Mouse (Mus musculus): ENCODE measurements at regions not wholly inside any gene's neighbourhood (a gene's known extent, or its start where the extent isn't known, plus 50 kb on each side); places are given as distances from the start of the nearest gene placed in this dataset.

DNA sequence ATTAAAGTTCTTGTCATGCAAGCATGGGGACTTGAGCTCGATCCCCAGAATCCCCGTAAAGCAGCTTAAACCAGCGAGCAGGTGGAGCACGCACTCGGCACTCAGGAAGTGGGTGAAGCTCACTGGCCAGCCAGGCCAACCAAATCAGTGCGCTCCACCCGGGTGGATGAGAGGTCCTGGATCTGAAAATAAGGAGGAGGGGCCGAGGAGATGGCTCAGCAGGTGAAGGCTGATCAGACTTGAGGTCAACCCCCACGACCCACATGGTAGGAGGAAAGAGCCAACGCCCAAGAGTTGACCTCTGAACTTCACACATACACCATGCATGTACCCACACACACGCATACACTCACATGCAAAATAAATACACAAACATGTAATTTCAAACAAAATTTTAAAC lies 120.8 kb downstream of the Inhbb start:
- no peak for DNase-seq (ENCODE audit: low spot score)
- Histone ChIP-seq H3K4me2 (replicated peaks; ENCODE audit: low read depth, low read length) (no peak overlapping the region), H3K9me3 (ENCODE audit: control insufficient read depth, low read length) (no peaks in the 10 kb centered on the region), H3K36me3 (ENCODE audit: control insufficient read depth, insufficient read depth, low read length) (no peaks in the 10 kb centered on the region), H3K9ac (ENCODE audit: low read depth, low read length) (no peak overlapping the region), H3K27ac (ENCODE audit: low read depth, low read length) (no peak overlapping the region), H3K4me3 (ENCODE audit: low read depth, low read length) (no peak overlapping the region), H3K27me3 (ENCODE audit: control insufficient read depth, insufficient read depth, low read length) (no peaks in the 10 kb centered on the region), H3K4me1 (replicated peaks; ENCODE audit: control insufficient read depth, insufficient read depth, low read length) (peaks cover 5% of the 10 kb centered on the region; the same call in 1 of the 2 replicates)
- ATAC-seq (ENCODE audit: low FRiP score), result no peak
- 93% methylated on average over 11 of the region's 11 CpGs for WGBS

DNA sequence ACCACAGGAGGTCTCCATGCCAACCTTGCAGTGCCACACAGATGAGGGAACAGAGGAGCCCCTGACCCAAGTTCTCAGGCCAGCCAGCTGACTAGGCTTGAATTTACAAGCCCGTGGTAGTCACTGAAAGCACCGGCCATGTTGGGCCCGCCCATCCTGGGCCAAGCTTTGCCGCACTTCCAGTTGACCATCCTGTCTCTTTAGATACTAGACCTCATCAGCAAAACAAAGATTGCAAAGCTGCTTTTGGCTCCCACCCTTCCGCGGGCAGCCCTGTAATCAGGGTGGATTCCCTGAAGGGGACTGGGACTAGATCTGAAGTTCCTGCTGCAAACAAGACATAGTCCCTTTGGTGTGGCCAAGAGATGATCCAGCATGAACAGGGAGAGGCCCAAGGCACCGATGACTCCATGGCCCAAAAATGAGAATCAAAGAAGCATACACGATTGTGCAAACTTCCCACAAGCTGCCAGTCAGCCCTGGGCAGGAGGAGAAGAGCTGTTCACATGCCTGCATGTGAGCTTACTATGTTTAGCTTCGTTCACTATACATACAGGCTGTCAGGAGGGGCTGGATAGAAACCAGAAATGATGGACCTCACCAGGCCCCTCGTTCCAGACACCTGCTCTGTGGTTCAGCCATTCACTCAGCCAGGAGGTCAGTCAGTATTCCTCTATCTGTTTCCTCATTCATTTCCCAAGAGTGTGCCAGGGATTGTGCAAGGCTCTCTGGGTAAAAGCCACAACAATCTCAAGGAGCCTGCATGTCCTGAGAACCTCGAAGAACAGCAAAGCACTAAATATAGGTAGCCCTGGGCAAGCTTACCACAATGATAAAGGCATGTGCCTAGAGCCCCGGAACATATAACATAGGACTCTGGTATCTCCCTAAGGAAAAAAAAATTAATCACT lies 122.0 kb downstream of the Inhbb start:
- no peak overlapping the region for H3K4me3 ChIP-seq (ENCODE audit: low read depth, low read length)
- no peak overlapping the region for H3K27ac ChIP-seq (ENCODE audit: low read depth, low read length)
- no peaks in the 10 kb centered on the region for H3K36me3 ChIP-seq (ENCODE audit: control insufficient read depth, insufficient read depth, low read length)
- H3K9me3 ChIP-seq (ENCODE audit: control insufficient read depth, low read length), result no peaks in the 10 kb centered on the region
- no peak for DNase-seq (ENCODE audit: low spot score)
- no peaks in the 10 kb centered on the region for H3K27me3 ChIP-seq (ENCODE audit: control insufficient read depth, insufficient read depth, low read length)
- ATAC-seq (ENCODE audit: low FRiP score), result no peak
- WGBS, result 88% methylated on average over 12 of the region's 12 CpGs
- H3K4me1 ChIP-seq (replicated peaks; ENCODE audit: control insufficient read depth, insufficient read depth, low read length), result 0 out of 2 replicates have a peak, but pooled peaks cover 4% of the 10 kb centered on the region
- H3K4me2 ChIP-seq (replicated peaks; ENCODE audit: low read depth, low read length), result no peak overlapping the region
- H3K9ac ChIP-seq (ENCODE audit: low read depth, low read length), result no peak overlapping the region

DNA sequence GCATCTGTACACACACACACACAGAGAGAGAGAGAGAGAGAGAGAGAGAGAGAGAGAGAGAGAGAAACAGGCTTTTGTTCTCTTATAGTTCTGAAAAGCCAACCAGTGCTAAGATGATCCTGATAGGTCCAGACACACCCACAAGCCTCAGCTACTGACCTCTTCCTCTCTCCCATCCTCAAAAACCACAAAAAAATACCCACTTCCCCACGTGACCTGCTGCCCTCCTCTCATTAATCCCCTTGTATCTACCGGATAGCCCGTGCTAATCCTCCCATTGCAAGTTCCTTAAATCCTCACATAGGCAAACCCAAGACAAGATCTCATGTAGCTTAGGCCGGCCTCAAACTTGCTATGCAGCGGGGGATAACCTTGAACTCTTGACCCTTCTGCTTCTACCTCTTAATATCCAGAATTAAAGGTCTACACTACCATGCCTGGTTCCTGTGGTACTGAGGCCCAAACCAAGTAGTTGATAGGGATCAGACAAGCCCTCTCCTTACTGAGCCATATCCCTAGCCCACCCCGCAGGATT lies 123.3 kb downstream of the Inhbb start:
- 83% methylated on average over 6 of the region's 6 CpGs for WGBS
- Histone ChIP-seq H3K4me3 (ENCODE audit: low read depth, low read length) (no peak overlapping the region), H3K9me3 (ENCODE audit: control insufficient read depth, low read length) (no peaks in the 10 kb centered on the region), H3K4me2 (replicated peaks; ENCODE audit: low read depth, low read length) (no peak overlapping the region), H3K4me1 (replicated peaks; ENCODE audit: control insufficient read depth, insufficient read depth, low read length) (no peaks in the 10 kb centered on the region), H3K27ac (ENCODE audit: low read depth, low read length) (no peak overlapping the region), H3K9ac (ENCODE audit: low read depth, low read length) (no peak overlapping the region), H3K36me3 (ENCODE audit: control insufficient read depth, insufficient read depth, low read length) (no peaks in the 10 kb centered on the region), H3K27me3 (ENCODE audit: control insufficient read depth, insufficient read depth, low read length) (no peaks in the 10 kb centered on the region)
- no peak for ATAC-seq (ENCODE audit: low FRiP score)
- DNase-seq (ENCODE audit: low spot score), result no peak

DNA sequence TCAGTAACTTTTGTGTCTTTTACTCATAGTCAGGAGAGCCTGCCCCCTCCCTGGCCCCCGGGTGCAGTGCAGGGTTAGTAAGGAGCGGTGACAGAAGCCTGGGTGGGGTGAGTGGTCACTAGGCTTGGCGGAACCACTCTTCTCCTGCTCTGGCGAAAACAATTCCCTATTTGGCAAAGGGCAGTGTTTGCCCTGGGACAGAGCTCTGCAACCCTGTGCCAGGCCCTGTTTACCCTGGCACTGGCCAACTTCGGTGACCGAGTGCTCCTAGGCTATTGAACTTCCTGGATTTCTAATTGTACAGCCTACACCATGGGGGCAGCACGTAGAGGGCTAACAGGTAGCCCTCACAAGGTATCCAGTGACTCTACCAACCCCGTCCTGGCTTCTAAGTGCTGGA lies 126.9 kb downstream of the Inhbb start:
- 85% methylated on average over 8 of the region's 8 CpGs for WGBS
- no peak overlapping the region for H3K4me3 ChIP-seq (ENCODE audit: low read depth, low read length)
- no peaks in the 10 kb centered on the region for H3K4me1 ChIP-seq (replicated peaks; ENCODE audit: control insufficient read depth, insufficient read depth, low read length)
- ATAC-seq (ENCODE audit: low FRiP score), result no peak
- H3K36me3 ChIP-seq (ENCODE audit: control insufficient read depth, insufficient read depth, low read length), result no peaks in the 10 kb centered on the region
- DNase-seq (ENCODE audit: low spot score), result no peak
- no peaks in the 10 kb centered on the region for H3K27me3 ChIP-seq (ENCODE audit: control insufficient read depth, insufficient read depth, low read length)
- no peak overlapping the region for H3K9ac ChIP-seq (ENCODE audit: low read depth, low read length)
- H3K4me2 ChIP-seq (replicated peaks; ENCODE audit: low read depth, low read length), result no peak overlapping the region
- no peak overlapping the region for H3K27ac ChIP-seq (ENCODE audit: low read depth, low read length)
- no peaks in the 10 kb centered on the region for H3K9me3 ChIP-seq (ENCODE audit: control insufficient read depth, low read length)

DNA sequence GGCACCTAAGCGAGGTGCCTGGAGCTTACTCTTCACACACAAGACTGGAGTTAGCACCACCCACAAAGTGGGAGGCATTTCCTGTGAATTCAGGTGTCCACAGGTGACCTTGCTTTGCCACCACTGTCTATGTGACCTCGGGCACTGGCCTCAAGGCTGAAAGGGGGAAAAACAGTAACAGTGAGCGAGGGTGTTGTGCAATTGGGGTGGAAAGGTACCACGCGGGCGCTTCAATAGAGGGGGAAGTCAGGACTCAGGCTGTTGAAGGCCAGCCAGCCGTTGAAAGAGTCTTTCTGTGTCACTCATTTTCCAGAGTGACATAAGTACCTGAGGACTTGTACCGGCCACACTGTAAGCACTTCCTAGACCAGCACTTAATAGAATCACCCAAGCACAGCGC lies 128.2 kb downstream of the Inhbb start:
- Histone ChIP-seq H3K9ac (ENCODE audit: low read depth, low read length) (no peak overlapping the region), H3K27ac (ENCODE audit: low read depth, low read length) (no peak overlapping the region), H3K36me3 (ENCODE audit: control insufficient read depth, insufficient read depth, low read length) (no peaks in the 10 kb centered on the region), H3K4me3 (ENCODE audit: low read depth, low read length) (no peak overlapping the region), H3K9me3 (ENCODE audit: control insufficient read depth, low read length) (no peaks in the 10 kb centered on the region), H3K27me3 (ENCODE audit: control insufficient read depth, insufficient read depth, low read length) (no peaks in the 10 kb centered on the region), H3K4me2 (replicated peaks; ENCODE audit: low read depth, low read length) (no peak overlapping the region), H3K4me1 (replicated peaks; ENCODE audit: control insufficient read depth, insufficient read depth, low read length) (no peaks in the 10 kb centered on the region)
- no peak for ATAC-seq (ENCODE audit: low FRiP score)
- no peak for DNase-seq (ENCODE audit: low spot score)
- WGBS, result 85% methylated on average over 9 of the region's 9 CpGs

DNA sequence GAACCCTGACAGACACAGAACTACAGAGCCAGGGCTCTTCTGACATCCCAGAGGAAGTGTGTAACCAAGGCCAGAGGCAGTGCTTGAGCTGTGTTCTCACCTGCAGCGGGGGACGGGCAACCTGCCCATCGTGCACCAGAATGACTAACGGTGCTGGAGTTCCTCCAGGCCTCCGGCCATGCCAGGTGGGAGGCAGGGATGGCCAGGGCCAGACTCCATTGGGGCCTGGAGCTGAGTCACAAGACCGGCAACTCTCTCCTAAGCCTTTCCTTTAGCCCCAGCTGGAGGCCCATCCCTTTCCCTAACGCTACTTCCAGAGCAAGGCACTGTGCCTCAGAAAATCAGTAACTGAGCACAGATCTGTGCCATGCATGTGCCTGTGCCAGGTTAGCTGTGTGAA lies 129.8 kb downstream of the Inhbb start:
- WGBS, result 79% methylated on average over 7 of the region's 7 CpGs
- Histone ChIP-seq H3K27me3 (ENCODE audit: control insufficient read depth, insufficient read depth, low read length) (no peaks in the 10 kb centered on the region), H3K36me3 (ENCODE audit: control insufficient read depth, insufficient read depth, low read length) (no peaks in the 10 kb centered on the region), H3K27ac (ENCODE audit: low read depth, low read length) (no peak overlapping the region), H3K4me2 (replicated peaks; ENCODE audit: low read depth, low read length) (no peak overlapping the region), H3K9ac (ENCODE audit: low read depth, low read length) (no peak overlapping the region), H3K4me3 (ENCODE audit: low read depth, low read length) (no peak overlapping the region), H3K9me3 (ENCODE audit: control insufficient read depth, low read length) (no peaks in the 10 kb centered on the region), H3K4me1 (replicated peaks; ENCODE audit: control insufficient read depth, insufficient read depth, low read length) (no peaks in the 10 kb centered on the region)
- no peak for DNase-seq (ENCODE audit: low spot score)
- no peak for ATAC-seq (ENCODE audit: low FRiP score)

DNA sequence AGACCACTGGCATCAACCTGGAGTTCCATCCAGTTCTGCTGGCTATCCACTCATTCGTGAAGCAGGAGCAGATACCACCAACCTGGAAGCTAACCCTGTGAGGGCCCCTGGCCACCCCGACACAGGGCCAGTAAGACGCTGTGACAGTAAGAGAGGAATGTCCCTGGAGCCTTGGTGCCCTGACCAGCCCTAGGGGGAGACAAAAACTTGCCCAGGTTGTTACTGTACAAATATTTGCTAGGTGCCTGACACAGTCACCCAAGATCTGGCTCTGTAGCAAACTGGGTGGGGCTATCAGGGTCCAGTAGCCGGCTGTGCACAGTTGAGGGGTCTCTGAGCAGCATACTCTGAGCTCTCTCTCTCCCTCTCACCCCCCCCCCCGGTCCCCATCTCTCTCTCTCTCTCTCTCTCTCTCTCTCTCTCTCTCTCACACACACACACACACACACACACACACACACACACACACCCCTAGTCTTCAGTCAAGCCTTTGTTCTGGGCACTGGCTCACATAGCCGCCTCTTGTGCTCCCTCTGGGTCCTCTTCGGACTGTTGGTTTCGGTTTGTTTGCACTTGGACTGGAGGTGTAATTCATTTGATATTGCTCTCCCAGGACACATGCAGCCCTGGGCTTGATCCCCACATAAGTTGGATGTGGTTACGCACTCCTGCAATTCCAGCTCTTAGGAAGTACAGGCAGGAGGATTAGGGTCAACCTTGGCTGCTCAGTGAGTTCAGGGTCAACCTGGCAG lies 131.7 kb downstream of the Inhbb start:
- no peaks in the 10 kb centered on the region for H3K4me1 ChIP-seq (replicated peaks; ENCODE audit: control insufficient read depth, insufficient read depth, low read length)
- 80% methylated on average over 8 of the region's 9 CpGs for WGBS
- ATAC-seq (ENCODE audit: low FRiP score), result no peak
- no peak overlapping the region for H3K9ac ChIP-seq (ENCODE audit: low read depth, low read length)
- H3K36me3 ChIP-seq (ENCODE audit: control insufficient read depth, insufficient read depth, low read length), result no peaks in the 10 kb centered on the region
- H3K4me2 ChIP-seq (replicated peaks; ENCODE audit: low read depth, low read length), result no peak overlapping the region
- H3K9me3 ChIP-seq (ENCODE audit: control insufficient read depth, low read length), result no peaks in the 10 kb centered on the region
- H3K27me3 ChIP-seq (ENCODE audit: control insufficient read depth, insufficient read depth, low read length), result no peaks in the 10 kb centered on the region
- no peak overlapping the region for H3K27ac ChIP-seq (ENCODE audit: low read depth, low read length)
- H3K4me3 ChIP-seq (ENCODE audit: low read depth, low read length), result no peak overlapping the region
- no peak for DNase-seq (ENCODE audit: low spot score)

DNA sequence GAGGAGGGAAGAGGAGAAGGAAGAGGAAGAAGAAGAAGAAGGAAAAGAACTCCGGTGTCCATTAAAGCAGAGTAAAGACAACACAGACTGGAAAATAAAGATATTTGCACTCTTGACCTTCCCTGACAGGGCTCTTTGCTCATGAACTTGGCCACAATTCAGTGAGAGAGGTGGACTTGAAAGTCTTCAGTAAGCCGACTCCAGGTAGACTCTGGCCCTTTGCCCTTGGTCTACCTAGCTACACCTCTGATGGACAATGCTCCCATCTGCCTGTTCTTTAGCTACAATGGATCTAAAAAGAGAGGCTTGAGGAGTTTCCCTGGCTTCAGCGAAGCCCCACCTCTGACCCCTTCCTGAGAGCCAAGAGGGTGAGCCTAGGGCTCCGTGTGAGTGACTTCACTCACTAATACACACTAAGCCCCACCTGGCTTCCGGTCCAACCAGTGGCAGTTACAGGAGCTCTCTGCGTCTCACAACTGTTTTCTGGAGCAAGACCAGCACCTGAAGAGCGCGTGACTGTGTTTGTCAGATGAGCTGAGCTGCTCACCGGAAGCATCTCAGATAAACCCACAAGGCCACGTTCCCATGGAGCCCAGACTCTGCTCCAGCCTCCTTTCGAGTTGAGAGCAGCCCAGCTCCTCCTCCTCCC lies 132.4 kb downstream of the Inhbb start:
- DNase-seq (ENCODE audit: low spot score) (no peak), ATAC-seq (ENCODE audit: low FRiP score) (no peak)
- no peaks in the 10 kb centered on the region for H3K36me3 ChIP-seq (ENCODE audit: control insufficient read depth, insufficient read depth, low read length)
- H3K4me3 ChIP-seq (ENCODE audit: low read depth, low read length), result no peak overlapping the region
- 89% methylated on average over 11 of the region's 11 CpGs for WGBS
- H3K9me3 ChIP-seq (ENCODE audit: control insufficient read depth, low read length), result no peaks in the 10 kb centered on the region
- no peaks in the 10 kb centered on the region for H3K4me1 ChIP-seq (replicated peaks; ENCODE audit: control insufficient read depth, insufficient read depth, low read length)
- no peak overlapping the region for H3K4me2 ChIP-seq (replicated peaks; ENCODE audit: low read depth, low read length)
- no peak overlapping the region for H3K9ac ChIP-seq (ENCODE audit: low read depth, low read length)
- no peaks in the 10 kb centered on the region for H3K27me3 ChIP-seq (ENCODE audit: control insufficient read depth, insufficient read depth, low read length)
- H3K27ac ChIP-seq (ENCODE audit: low read depth, low read length), result no peak overlapping the region

Data from hindbrain, embryonic 11.5 days (tissue).